Mouse (Mus musculus): ENCODE measurements around the gene Gm815.

GRCm38 (mm10) chr19:26864975-26865690, 20.5 kb upstream of the Gm815 start:
- TF ChIP-seq EP300 (IDR thresholded peaks at IDR 0.05; ENCODE audit: low read depth), result no peak
- TF ChIP-seq CTCF (IDR thresholded peaks at IDR 0.05; ENCODE audit: low read depth), result no peak
